Mouse (Mus musculus) CH12.LX (cell line): ENCODE measurements around the gene Hist1h2bc. TPM values are rescaled to one million over a fixed set of nuclear protein-coding genes. Genes with fewer than 3 reads are reported as not detected.

Experiments
- DNase-seq: peaks from one replicate; pipeline ENCODE4 v3.0.0-alpha.2; 2013; ENCODE audit errors: extremely low read depth
- H3K27ac ChIP-seq: 2 replicates; pipeline ENCODE4 v1.5.1; 2012; ENCODE audit warnings: low read depth, mild to moderate bottlenecking, control low read depth, moderate library complexity; ENCODE audit not compliant: insufficient read depth
- H3K27me3 ChIP-seq: replicated peaks from 2 replicates; pipeline ENCODE3; 2012; ENCODE audit warnings: inconsistent platforms
- H3K36me3 ChIP-seq, 2 experiments: replicated peaks in 1 of 2; 2 replicates each; pipeline versions ENCODE3 to v1.6.1; 2012; ENCODE audit warnings: inconsistent platforms in 1 of 2, low read length in 1 of 2, mild to moderate bottlenecking in 1 of 2, mixed read lengths in 1 of 2, moderate library complexity in 1 of 2; ENCODE audit not compliant: control insufficient read depth in 1 of 2, insufficient read depth in 1 of 2
- H3K4me1 ChIP-seq, 2 experiments: 2 replicates each; pipeline ENCODE4 v1.6.1; 2012; ENCODE audit warnings: inconsistent platforms in 1 of 2, moderate library complexity in 1 of 2; ENCODE audit not compliant: insufficient read depth in 2 of 2, control insufficient read depth in 1 of 2
- H3K4me2 ChIP-seq: 2 replicates; pipeline ENCODE4 v1.6.1; 2012; ENCODE audit warnings: low read depth, mild to moderate bottlenecking, control low read depth; ENCODE audit not compliant: poor library complexity, insufficient read depth, severe bottlenecking
- H3K4me3 ChIP-seq, 3 experiments: fragments of 150-350 bp in 1 of 3; sonication (generic) in 1 of 3; replicated peaks in 1 of 3; 2 replicates each; pipeline versions ENCODE3 to v1.5.1; 2011 to 2012; ENCODE audit warnings: low read depth in 2 of 3, low read length in 2 of 3, mild to moderate bottlenecking in 2 of 3, moderate library complexity in 2 of 3, control low read depth in 1 of 3, improper control_type of control experiment in 1 of 3, inconsistent platforms in 1 of 3, mixed read lengths in 1 of 3; ENCODE audit not compliant: poor library complexity in 1 of 3
- H3K79me2 ChIP-seq: replicated peaks from 2 replicates; pipeline ENCODE4 v1.6.1; 2012; ENCODE audit warnings: mild to moderate bottlenecking, moderate library complexity; ENCODE audit not compliant: control insufficient read depth, poor library complexity, insufficient read depth, severe bottlenecking; ENCODE audit errors: extremely low read depth
- H3K9ac ChIP-seq: 2 replicates; pipeline ENCODE4 v1.6.1; 2012; ENCODE audit warnings: low read depth, mild to moderate bottlenecking, control low read depth, moderate library complexity; ENCODE audit not compliant: insufficient read depth
- H3K9me3 ChIP-seq: replicated peaks from 2 replicates; pipeline ENCODE3; 2012; ENCODE audit warnings: low read length, inconsistent platforms, mixed read lengths
- BHLHE40 ChIP-seq: IDR thresholded peaks from 2 replicates; pipeline ENCODE4 v1.6.1; 2011; ENCODE audit warnings: mild to moderate bottlenecking, low read depth, low read length, improper control_type of control experiment
- CHD1 ChIP-seq: IDR thresholded peaks from 2 replicates; pipeline ENCODE4 v1.6.1; 2012; ENCODE audit warnings: low read depth, low read length, improper control_type of control experiment, inconsistent platforms
- CTCF ChIP-seq, 2 experiments: IDR thresholded peaks in 1 of 2; conservative IDR thresholded peaks in 1 of 2; 2 replicates each; pipeline ENCODE4 v1.5.1; 2011 to 2012; ENCODE audit warnings: low read depth in 2 of 2, low read length in 2 of 2, improper control_type of control experiment in 1 of 2, inconsistent platforms in 1 of 2, mild to moderate bottlenecking in 1 of 2, moderate library complexity in 1 of 2
- ELF1 ChIP-seq: IDR thresholded peaks from 2 replicates; pipeline ENCODE4 v1.6.1; 2014; ENCODE audit warnings: low read depth, mild to moderate bottlenecking, inconsistent platforms, low read length, improper control_type of control experiment
- EP300 ChIP-seq: IDR thresholded peaks from 2 replicates; pipeline ENCODE4 v1.6.1; 2011; ENCODE audit warnings: low read length, improper control_type of control experiment
- ETS1 ChIP-seq: conservative IDR thresholded peaks from 2 replicates; pipeline ENCODE4 v1.6.1; 2012; ENCODE audit warnings: low read depth, mild to moderate bottlenecking, inconsistent platforms, low read length, improper control_type of control experiment, moderate library complexity
- GABPA ChIP-seq: IDR thresholded peaks from 2 replicates; pipeline ENCODE4 v1.6.1; 2012; ENCODE audit warnings: low read depth, low read length, improper control_type of control experiment, inconsistent platforms; ENCODE audit not compliant: insufficient replicate concordance
- HCFC1 ChIP-seq: IDR thresholded peaks from 2 replicates; pipeline ENCODE4 v1.6.1; 2012; ENCODE audit warnings: low read depth, mild to moderate bottlenecking, inconsistent platforms, low read length, improper control_type of control experiment
- IRF4 ChIP-seq: IDR thresholded peaks from 2 replicates; pipeline ENCODE4 v1.6.1; 2014; ENCODE audit warnings: low read depth, mild to moderate bottlenecking, inconsistent platforms, low read length, improper control_type of control experiment
- JUN ChIP-seq: IDR thresholded peaks from 2 replicates; pipeline ENCODE4 v1.6.1; 2011; ENCODE audit warnings: low read depth, mild to moderate bottlenecking, low read length, improper control_type of control experiment, moderate library complexity; ENCODE audit not compliant: insufficient read depth
- JUND ChIP-seq: conservative IDR thresholded peaks from 2 replicates; pipeline ENCODE4 v1.6.1; 2011; ENCODE audit warnings: low read depth, low read length, improper control_type of control experiment
- KAT2A ChIP-seq: IDR thresholded peaks from 2 replicates; pipeline ENCODE4 v1.6.1; 2012; ENCODE audit warnings: low read length, improper control_type of control experiment, inconsistent platforms; ENCODE audit not compliant: insufficient replicate concordance
- MAFK ChIP-seq: IDR thresholded peaks from 2 replicates; pipeline ENCODE4 v1.6.1; 2011; ENCODE audit warnings: low read length, improper control_type of control experiment; ENCODE audit not compliant: insufficient replicate concordance
- MAX ChIP-seq: IDR thresholded peaks from 2 replicates; pipeline ENCODE4 v1.6.1; 2011; ENCODE audit warnings: low read length, improper control_type of control experiment
- MAZ ChIP-seq: IDR thresholded peaks from 2 replicates; pipeline ENCODE4 v1.6.1; 2012; ENCODE audit warnings: low read depth, mild to moderate bottlenecking, inconsistent platforms, low read length, improper control_type of control experiment, moderate library complexity
- MEF2A ChIP-seq: IDR thresholded peaks from 2 replicates; pipeline ENCODE4 v1.6.1; 2014; ENCODE audit warnings: low read depth, mild to moderate bottlenecking, inconsistent platforms, low read length, improper control_type of control experiment, borderline replicate concordance
- MXI1 ChIP-seq: IDR thresholded peaks from 2 replicates; pipeline ENCODE4 v1.6.1; 2011; ENCODE audit warnings: mild to moderate bottlenecking, low read depth, low read length, improper control_type of control experiment
- MYC ChIP-seq: IDR thresholded peaks from 2 replicates; pipeline ENCODE4 v1.6.1; 2011; ENCODE audit warnings: low read depth, mild to moderate bottlenecking, improper control_type of control experiment, low read length
- NRF1 ChIP-seq: IDR thresholded peaks from 2 replicates; pipeline ENCODE4 v1.6.1; 2014; ENCODE audit warnings: low read depth, mild to moderate bottlenecking, inconsistent platforms, low read length, improper control_type of control experiment, moderate library complexity
- PAX5 ChIP-seq: IDR thresholded peaks from 2 replicates; pipeline ENCODE4 v1.6.1; 2012; ENCODE audit warnings: low read length, inconsistent platforms, mixed read lengths
- RAD21 ChIP-seq: IDR thresholded peaks from 2 replicates; pipeline ENCODE4 v1.6.1; 2011; ENCODE audit warnings: low read depth, mild to moderate bottlenecking, low read length, improper control_type of control experiment, moderate library complexity
- RCOR1 ChIP-seq: conservative IDR thresholded peaks from 2 replicates; pipeline ENCODE4 v1.6.1; 2012; ENCODE audit warnings: low read depth, mild to moderate bottlenecking, inconsistent platforms, low read length, improper control_type of control experiment
- SIN3A ChIP-seq: IDR thresholded peaks from 2 replicates; pipeline ENCODE4 v1.6.1; 2012; ENCODE audit warnings: low read length, improper control_type of control experiment, inconsistent platforms
- SMC3 ChIP-seq: IDR thresholded peaks from 2 replicates; pipeline ENCODE4 v1.6.1; 2011; ENCODE audit warnings: low read depth, low read length, improper control_type of control experiment
- TBP ChIP-seq: conservative IDR thresholded peaks from 2 replicates; pipeline ENCODE4 v1.6.1; 2011; ENCODE audit warnings: low read depth, low read length, improper control_type of control experiment
- TCF12 ChIP-seq: IDR thresholded peaks from 2 replicates; pipeline ENCODE4 v1.6.1; 2014; ENCODE audit warnings: low read depth, mild to moderate bottlenecking, inconsistent platforms, low read length, improper control_type of control experiment
- UBTF ChIP-seq: IDR thresholded peaks from 2 replicates; pipeline ENCODE4 v1.6.1; 2012; ENCODE audit warnings: low read depth, mild to moderate bottlenecking, inconsistent platforms, low read length, improper control_type of control experiment, moderate library complexity
- USF2 ChIP-seq: conservative IDR thresholded peaks from 2 replicates; pipeline ENCODE4 v1.6.1; 2011; ENCODE audit warnings: low read depth, low read length, improper control_type of control experiment
- ZC3H11A ChIP-seq: IDR thresholded peaks from 2 replicates; pipeline ENCODE4 v1.6.1; 2012; ENCODE audit warnings: low read depth, mild to moderate bottlenecking, inconsistent platforms, low read length, improper control_type of control experiment
- ZKSCAN1 ChIP-seq: IDR thresholded peaks from 2 replicates; pipeline ENCODE4 v1.6.1; 2012; ENCODE audit warnings: low read depth, inconsistent platforms, low read length, improper control_type of control experiment, borderline replicate concordance
- ZMIZ1 ChIP-seq: IDR thresholded peaks from 2 replicates; pipeline ENCODE4 v1.6.1; 2012; ENCODE audit warnings: low read depth, mild to moderate bottlenecking, inconsistent platforms, low read length, improper control_type of control experiment
- dilution Hi-C: fragments of 300-500 bp; cut with MboI; formaldehyde crosslinking; loops from 2 replicates; pipeline ENCODE4 v1.14.3; 2020; ENCODE audit warnings: low sequenced_read_pairs; ENCODE audit not compliant: extremely low pct_unique_long_range_greater_than_20kb, extremely low pct_ligation_motif_present
- in situ Hi-C: fragments of 300-500 bp; cut with MboI; formaldehyde crosslinking; loops from 3 replicates; pipeline ENCODE4 v1.14.3; 2019; ENCODE audit warnings: low sequenced_read_pairs, low pct_ligation_motif_present, low pct_unique_long_range_greater_than_20kb, mixed read lengths
- polyA plus RNA-seq: library from polyadenylated mRNA; unstranded; fragments of >175 nt; gene quantifications from 2 replicates; pipeline ENCODE4 v1.2.1, GENCODE M21; 2012; ENCODE audit warnings: low read depth; ENCODE audit not compliant: insufficient read length
- total RNA-seq, 2 experiments: library from RNA; depleted of rRNA; stranded (reverse); fragments of 300-350 nt in 1 of 2; fragments of >200 nt in 1 of 2; gene quantifications; 2 replicates each; pipeline ENCODE4 v1.2.3; 2012 to 2014

Gene Hist1h2bc
- total and polyA plus RNA-seq, 3 experiments, result 2.2 to 436 (median 17.4) TPM

DNA sequence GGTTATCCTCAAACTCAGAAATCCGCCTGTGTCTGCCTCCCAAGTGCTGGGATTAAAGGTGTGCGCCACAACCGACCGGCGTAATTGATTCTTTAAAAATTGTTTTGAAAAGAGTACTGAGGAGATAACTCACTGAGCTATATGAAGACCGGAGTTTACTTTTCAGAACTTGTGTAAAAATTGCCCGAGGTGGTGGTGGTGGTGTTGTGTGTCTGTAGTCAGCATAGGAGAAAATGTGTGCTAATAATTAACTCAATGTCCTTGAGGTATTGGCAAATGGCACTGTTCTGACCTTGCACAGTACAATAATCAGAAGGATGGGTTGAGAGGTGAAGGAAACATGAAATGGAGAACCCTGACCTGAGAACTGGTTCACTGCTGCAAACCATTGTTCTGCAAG, 3.9 kb downstream of the Hist1h2bc start:
- H3K36me3 ChIP-seq, result no peaks in the 10 kb centered on the region
- peaks cover 8 to 29% of the 10 kb centered on the region in 2 experiments; a peak in 3 of 4 replicates for H3K4me1 ChIP-seq
- no peak for DNase-seq
- dilution Hi-C loops (no loop called here), in situ Hi-C loops (loop anchor here (10.0 kb wide), 1 partner anchor 53 kb away; no protein-coding TSS in a partner anchor)
- peak overlapping the region; percentile 24; the same call in 1 of the 2 replicates for H3K4me2 ChIP-seq
- no peak overlapping the region for H3K4me3 ChIP-seq
- 0 out of 2 replicates have a peak overlapping the region, but pooled peaks have one; percentile 28 for H3K27ac ChIP-seq
- no peaks in the 10 kb centered on the region for H3K27me3 ChIP-seq
- TF ChIP-seq ETS1 (no peak), USF2 (no peak), GABPA (no peak), MAZ (no peak), IRF4 (no peak), SIN3A (no peak)
- no peak overlapping the region for H3K9ac ChIP-seq
- no peaks in the 10 kb centered on the region for H3K9me3 ChIP-seq
- H3K79me2 ChIP-seq, result no peaks in the 10 kb centered on the region

DNA sequence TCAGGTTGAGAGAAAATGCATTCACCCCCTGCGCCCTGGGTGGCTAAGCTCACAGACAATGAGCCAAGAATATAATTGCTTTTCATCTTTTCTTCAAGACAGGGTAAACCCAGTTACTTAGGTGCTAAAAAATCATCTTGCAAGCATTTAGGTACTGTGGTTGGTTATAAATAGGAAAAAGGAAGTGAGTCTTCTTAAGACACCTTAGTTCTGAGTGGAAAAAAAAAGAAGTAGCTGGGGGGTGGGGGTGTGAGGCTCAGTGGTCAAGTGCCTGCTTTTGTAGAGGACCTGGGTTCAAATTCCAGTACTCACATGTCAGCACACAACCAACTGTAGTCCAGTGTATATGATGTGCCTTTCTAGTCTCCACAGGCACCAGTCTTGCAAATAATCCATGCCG, 5.0 kb downstream of the Hist1h2bc start:
- no peak overlapping the region for H3K9ac ChIP-seq
- peak; percentile 64 for DNase-seq
- no peaks in the 10 kb centered on the region for H3K36me3 ChIP-seq
- no peak overlapping the region for H3K27ac ChIP-seq
- H3K4me1 ChIP-seq, result peaks cover 8 to 29% of the 10 kb centered on the region in 2 experiments; a peak in 3 of 4 replicates
- no peaks in the 10 kb centered on the region for H3K9me3 ChIP-seq
- no peak overlapping the region for H3K4me3 ChIP-seq
- no peaks in the 10 kb centered on the region for H3K79me2 ChIP-seq
- H3K27me3 ChIP-seq, result no peaks in the 10 kb centered on the region
- in situ Hi-C loops (loop anchor here (10.0 kb wide), 1 partner anchor 54 kb away; no protein-coding TSS in a partner anchor), dilution Hi-C loops (no loop called here)
- H3K4me2 ChIP-seq, result no peak overlapping the region; the same call in 1 of the 2 replicates
- TF ChIP-seq JUN, result no peak
- 0 out of 2 replicates have a peak, but pooled peaks have one; percentile 33 for TF ChIP-seq BHLHE40
- no peak for TF ChIP-seq MAFK
- TF ChIP-seq MYC, result no peak
- TF ChIP-seq ETS1, result no peak
- TF ChIP-seq RAD21, result no peak
- no peak for TF ChIP-seq UBTF
- TF ChIP-seq ZKSCAN1, result no peak
- TF ChIP-seq MAZ, result no peak
- peak; percentile 87 for TF ChIP-seq MEF2A
- no peak for TF ChIP-seq JUND
- no peak for TF ChIP-seq GABPA
- TF ChIP-seq TCF12, result peak; percentile 34; the same call in 1 of the 2 replicates
- TF ChIP-seq TBP, result no peak
- no peak for TF ChIP-seq ELF1
- TF ChIP-seq IRF4, result peak; percentile 74
- no peak for TF ChIP-seq USF2
- TF ChIP-seq PAX5, result no peak
- no peak for TF ChIP-seq SIN3A
- TF ChIP-seq SMC3, result no peak
- TF ChIP-seq RCOR1, result no peak
- no peak for TF ChIP-seq KAT2A
- no peak for TF ChIP-seq MAX
- TF ChIP-seq NRF1, result no peak
- no peak for TF ChIP-seq CHD1
- no peak for TF ChIP-seq ZC3H11A
- no peak for TF ChIP-seq MXI1
- no peak for TF ChIP-seq CTCF (conservative IDR thresholded peaks at IDR 0.05 in 1 of 2, IDR thresholded peaks at IDR 0.05 in 1 of 2; ENCODE audit: low read depth in 2 of 2, low read length in 2 of 2)
- TF ChIP-seq ZMIZ1, result no peak
- no peak for TF ChIP-seq HCFC1
- peak; percentile 81 for TF ChIP-seq EP300
